Mouse (Mus musculus) granulocyte monocyte progenitor cell, adult 5-6 weeks (primary cell): ENCODE results near the gene Mtap. TPM values are rescaled to one million over a fixed set of nuclear protein-coding genes. Genes with fewer than 3 reads are reported as not detected.

ENCODE experiments used
- ATAC-seq: replicated peaks from 2 replicates; pipeline ENCODE4 v1.8.0; 2016; ENCODE audit warnings: mild to moderate bottlenecking, moderate TSS enrichment, inconsistent platforms; ENCODE audit not compliant: poor library complexity, severe bottlenecking
- total RNA-seq, 2 experiments: library from RNA; stranded (forward) in 1 of 2; stranded (reverse) in 1 of 2; fragments of 200-712, 200-1000 nt in 1 of 2; fragments of >200 nt in 1 of 2; fragmentation: Nextera tagmentation in 1 of 2; gene quantifications; 2 replicates each; pipeline ENCODE4 v1.2.3; 2014 to 2017

The Mtap gene
- total RNA-seq, 2 experiments from 2014 or later, result 27.0 to 30.9 TPM

- peak; percentile 42 for ATAC-seq
Observed at GRCm38 (mm10) chr4:89131795-89132194, 5.1 kb upstream of the Mtap start.

- ATAC-seq, result no peak
Observed at GRCm38 (mm10) chr4:89136356-89136755, 566 bp upstream of the Mtap start.

DNA sequence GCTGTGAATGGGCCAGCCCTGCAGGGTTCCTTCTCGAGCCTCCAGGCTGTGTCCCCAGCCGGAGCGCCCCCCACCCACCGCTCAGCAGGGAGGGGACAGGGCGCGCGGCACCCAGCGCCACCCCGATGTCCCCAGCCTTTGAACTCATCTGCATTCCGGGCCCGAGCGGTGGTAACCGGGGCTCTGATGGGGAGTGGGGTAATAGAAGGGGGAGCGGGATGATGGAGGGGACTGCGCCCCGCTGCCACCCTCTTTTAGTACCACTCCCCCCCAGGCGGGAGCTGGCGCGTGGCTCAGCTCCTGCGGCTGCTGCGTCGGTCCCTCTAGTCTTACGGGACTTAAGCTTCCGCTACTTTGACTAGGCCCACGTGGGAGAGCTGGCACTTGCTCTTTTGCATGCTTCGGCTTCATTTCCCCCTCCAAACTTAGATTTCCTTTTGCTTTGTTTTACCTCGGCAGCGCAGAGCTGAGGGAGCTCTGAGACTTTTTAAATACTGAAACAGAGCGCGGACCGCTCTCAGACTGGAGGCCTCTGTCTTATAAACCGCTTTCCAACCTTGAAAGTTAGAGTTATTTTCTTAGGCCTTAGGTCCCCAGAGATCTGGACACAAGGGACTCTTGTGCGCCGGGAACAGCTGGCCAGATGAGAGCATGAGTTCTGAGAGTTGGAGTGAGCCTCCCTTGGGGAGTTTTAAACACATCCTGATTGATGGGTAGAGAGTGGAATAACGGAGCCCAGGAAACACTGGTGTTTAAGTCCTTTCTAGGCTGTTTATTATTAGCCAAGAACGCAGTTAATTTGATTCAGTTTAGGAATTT is 829 bp downstream of the Mtap start:
- peak; percentile 70 for ATAC-seq

- no peak for ATAC-seq
Observed at GRCm38 (mm10) chr4:89138361-89138651, 1.4 kb downstream of the Mtap start.

- no peak for ATAC-seq
Observed at GRCm38 (mm10) chr4:89140832-89141231, 3.9 kb downstream of the Mtap start.

DNA sequence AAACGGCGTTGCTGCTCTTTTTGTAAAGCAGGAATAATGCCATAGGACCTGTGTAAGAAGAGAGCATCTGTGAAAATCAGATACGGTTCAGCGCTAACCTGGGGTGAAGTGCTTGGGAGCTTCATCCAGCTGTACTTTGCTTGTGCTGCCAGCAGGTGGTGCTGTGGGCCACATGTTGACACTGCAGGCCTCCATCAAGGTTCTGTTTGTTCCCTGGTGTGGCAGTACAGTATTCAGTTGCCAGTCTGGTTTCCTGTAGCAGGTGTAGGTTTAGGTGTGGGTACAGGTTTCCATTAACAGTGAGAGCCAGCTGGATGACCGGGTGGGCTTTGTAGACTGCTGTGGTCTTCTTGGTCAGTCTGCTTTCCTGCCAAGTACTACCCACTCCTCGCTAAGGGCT is 8.5 kb downstream of the Mtap start:
- peak; percentile 92 for ATAC-seq

DNA sequence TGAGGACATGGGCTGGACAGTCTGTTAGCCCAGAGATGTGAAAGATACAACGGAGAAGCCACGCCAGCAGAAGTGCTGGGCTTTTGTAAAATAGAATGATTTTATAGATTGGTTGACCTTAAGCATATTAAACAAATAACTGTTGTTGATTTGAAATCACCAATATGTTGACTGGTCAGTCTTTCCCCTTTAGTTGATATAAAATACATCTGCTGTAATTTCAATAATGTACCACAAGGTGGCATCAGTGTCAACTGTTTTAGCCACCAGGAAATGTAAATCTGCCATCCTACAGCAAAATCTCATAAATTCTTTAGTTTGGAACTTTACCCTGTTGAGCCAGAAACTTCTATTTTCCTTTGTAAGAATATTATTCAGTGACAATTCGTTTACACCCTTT is 9.4 kb downstream of the Mtap start:
- ATAC-seq, result peak; percentile 62; the same call in 1 of the 2 replicates

DNA sequence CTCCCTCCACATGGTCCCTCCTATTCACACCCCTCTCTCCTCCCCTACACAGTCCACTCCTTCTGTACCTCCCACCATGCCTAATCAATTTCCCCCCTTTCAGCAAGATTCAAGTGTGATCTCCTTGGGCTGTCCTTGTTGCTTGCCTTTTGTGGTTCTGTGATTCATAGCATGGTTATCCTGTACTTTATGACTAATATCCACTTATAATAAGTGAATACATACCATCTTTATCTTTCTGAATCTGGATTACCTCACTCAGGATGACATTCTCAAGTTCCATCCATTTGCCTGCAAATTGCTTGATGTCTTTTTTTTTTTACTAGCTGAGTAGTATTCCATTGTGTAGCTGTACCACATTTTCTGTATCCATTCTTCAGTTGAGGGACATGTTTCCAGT is 12.3 kb downstream of the Mtap start:
- no peak for ATAC-seq

DNA sequence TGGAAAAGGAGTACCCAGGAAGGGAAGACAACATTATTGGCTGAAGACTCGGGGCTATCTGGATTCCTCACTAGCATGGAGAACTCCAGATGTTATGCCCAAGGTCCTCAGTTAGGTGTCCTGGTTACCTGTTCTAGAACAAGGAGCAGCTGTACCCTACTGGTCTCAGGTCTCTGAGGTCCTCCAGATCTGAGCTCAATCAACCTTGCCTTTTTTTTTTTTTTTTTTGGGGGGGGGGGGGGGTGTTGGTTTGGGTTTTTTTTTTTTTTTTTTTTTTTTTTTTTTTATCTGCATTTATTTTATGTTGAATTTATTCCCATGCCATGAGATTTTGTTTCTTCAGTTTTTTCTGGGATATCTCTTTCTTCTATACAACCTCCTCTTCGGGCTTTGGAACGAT is 24.5 kb downstream of the Mtap start:
- ATAC-seq, result no peak

DNA sequence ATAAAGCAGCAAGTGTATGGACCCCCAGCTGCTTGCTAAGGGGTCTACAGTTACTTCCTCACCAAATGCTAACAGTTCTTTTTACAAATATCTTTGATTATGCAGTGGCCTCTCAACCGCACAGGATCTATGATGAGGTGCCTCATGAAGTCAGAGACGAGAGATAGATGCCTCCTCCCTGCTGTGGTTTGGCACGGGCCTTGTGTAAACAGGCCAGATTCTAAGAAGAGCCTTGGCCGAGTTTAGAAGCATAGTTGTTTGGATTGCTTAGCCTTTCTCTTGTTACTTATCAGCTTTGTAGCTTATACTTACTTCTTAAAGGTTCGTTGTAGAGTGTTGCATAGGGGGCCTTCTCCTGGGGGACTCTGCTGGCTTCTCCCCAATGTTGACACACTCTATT is 25.6 kb downstream of the Mtap start:
- no peak for ATAC-seq

- ATAC-seq, result no peak
Observed at GRCm38 (mm10) chr4:89163613-89164012, 26.7 kb downstream of the Mtap start.

DNA sequence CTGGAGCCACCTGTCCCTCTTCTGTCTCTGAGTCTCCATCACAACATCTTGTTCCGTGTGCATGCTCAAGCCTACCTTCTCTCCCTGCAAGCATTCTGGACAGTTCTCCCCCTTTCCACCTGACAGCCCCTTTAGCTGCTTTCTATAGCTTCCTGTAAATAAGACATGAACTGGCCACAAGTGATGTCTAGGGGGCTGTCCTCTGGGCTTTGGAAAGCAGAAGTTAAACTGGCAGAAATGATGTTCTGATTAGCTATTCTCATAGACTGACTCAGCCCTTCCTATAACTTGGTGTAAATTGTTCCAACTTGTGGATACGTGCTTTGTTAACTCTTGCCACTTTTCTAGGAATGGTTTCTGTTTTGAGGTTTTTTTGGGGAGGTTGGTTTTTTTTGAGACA is 27.8 kb downstream of the Mtap start:
- peak; percentile 56 for ATAC-seq

GRCm38 (mm10) chr4:89168877-89169276 is 32.0 kb downstream of the Mtap start:
- ATAC-seq, result no peak

DNA sequence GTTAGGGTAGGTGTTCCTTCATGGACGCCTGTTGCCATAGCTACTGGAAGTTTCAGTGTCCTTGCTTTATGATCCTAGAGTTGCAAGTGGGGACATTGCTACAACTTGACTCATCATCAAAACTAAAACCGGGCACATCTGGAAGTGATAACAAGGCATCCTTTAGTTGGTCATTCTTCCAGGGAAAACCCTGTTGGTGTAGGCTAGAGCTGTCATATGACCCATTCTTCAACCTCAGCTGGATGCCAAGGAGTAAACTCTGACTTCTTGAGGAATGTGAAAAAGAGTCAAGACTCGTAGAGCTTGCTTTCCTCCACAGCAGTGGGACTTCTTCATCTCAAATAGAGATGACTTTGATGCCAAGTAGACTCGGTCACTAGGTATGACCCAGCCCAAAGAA is 32.8 kb downstream of the Mtap start:
- no peak for ATAC-seq

GRCm38 (mm10) chr4:89170931-89171330 is 34.0 kb downstream of the Mtap start:
- no peak for ATAC-seq

GRCm38 (mm10) chr4:89172873-89173605 is 36.1 kb downstream of the Mtap start:
- no peak for ATAC-seq

- ATAC-seq, result no peak
Observed at GRCm38 (mm10) chr4:89177514-89178307, 40.8 kb downstream of the Mtap start.

GRCm38 (mm10) chr4:89180121-89180520 is 43.2 kb downstream of the Mtap start:
- no peak for ATAC-seq

DNA sequence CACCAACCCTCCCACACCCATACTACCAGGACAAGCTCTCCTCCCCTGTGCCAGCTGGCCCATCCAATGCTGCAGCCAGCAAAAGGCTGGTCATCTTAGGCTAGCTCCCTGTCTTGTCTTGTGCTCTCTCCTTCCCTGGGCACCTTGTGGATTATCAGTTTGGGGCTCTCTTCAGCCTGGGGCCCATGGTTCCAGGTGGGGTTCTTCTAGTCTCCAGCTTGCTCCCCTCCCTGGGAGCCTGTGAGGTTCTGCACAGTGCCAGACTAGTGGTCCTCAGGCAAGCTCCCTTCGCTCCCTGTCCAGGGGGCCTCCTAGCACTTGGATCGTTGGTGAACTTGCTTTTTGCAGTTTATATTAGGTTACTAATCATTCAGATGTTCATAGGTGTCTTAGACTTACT is 44.7 kb downstream of the Mtap start:
- no peak for ATAC-seq

- ATAC-seq, result no peak
Observed at GRCm38 (mm10) chr4:89182486-89182885, 45.6 kb downstream of the Mtap start.

- ATAC-seq, result no peak
Observed at GRCm38 (mm10) chr4:89195481-89195880, 58.6 kb downstream of the Mtap start.
